Mouse (Mus musculus): ENCODE measurements around the gene Cald1. TPM values are rescaled to one million over a fixed set of nuclear protein-coding genes. Genes with fewer than 3 reads are reported as not detected.

Gene Cald1
- polyA plus RNA-seq, 1 experiment = 37.4 TPM

GRCm38 (mm10) chr6:34674897-34675296, 76.6 kb downstream of the Cald1 start:
- Histone ChIP-seq H3K4me3 (replicated peaks; ENCODE audit: extremely low read depth, low read depth, low read length) (no peak overlapping the region), H3K4me1 (ENCODE audit: control insufficient read depth, insufficient read depth, low read length) (no peaks in the 10 kb centered on the region)
- no peak for DNase-seq
- 82% methylated on average over 10 of the region's 10 CpGs for WGBS
- TF ChIP-seq CTCF (IDR thresholded peaks at IDR 0.05; ENCODE audit: insufficient read depth, low read length) = no peak
- no peak for TF ChIP-seq POLR2A (IDR thresholded peaks at IDR 0.05; ENCODE audit: borderline replicate concordance, extremely low read depth, low read depth, low read length)

DNA sequence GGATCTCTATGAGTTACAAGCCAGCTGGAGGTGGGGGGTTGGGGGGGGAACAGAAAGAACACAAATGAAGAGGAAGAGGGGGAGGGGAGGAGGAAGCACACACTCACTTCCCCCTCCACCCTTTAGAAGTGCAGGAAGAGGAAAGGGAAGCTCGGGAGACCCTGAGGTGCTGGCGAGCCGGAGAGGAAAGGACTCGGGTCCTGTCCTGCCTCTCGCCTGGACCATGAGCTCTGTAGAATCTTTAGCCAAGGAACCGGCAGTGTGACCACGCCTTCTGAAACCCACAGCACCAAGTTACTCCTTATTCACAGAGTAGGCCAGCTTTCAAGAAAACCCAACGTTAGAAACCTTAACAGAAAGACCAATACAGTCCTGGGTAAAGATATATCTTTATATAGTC, 83.8 kb downstream of the Cald1 start:
- WGBS = 33% methylated on average over 8 of the region's 8 CpGs
- Histone ChIP-seq H3K4me1 (ENCODE audit: control insufficient read depth, insufficient read depth, low read length) (peaks cover 5% of the 10 kb centered on the region), H3K4me3 (replicated peaks; ENCODE audit: extremely low read depth, low read depth, low read length) (no peak overlapping the region)
- TF ChIP-seq POLR2A (IDR thresholded peaks at IDR 0.05; ENCODE audit: borderline replicate concordance, extremely low read depth, low read depth, low read length) (no peak), CTCF (IDR thresholded peaks at IDR 0.05; ENCODE audit: insufficient read depth, low read length) (no peak)
- no peak for DNase-seq

DNA sequence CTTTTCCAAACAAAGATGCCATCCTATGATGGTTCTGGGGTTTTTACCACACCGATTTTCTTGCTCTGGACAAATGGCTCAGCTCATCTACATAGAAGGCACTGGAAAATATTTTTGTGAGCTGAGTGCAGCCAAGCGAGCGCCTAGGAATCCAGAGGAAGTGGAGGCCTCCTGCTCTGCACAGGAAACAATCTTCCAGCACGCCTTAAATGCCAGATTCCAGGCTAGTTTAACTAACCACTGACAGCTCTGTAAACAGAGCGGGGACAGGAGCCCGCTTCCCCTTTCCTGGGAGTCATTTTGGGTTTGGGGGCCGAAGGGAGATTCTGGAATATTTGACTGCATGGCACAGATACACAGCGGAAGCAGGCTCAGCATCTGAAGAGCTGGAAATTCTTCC, 86.6 kb downstream of the Cald1 start:
- TF ChIP-seq POLR2A (IDR thresholded peaks at IDR 0.05; ENCODE audit: borderline replicate concordance, extremely low read depth, low read depth, low read length) = no peak
- TF ChIP-seq CTCF (IDR thresholded peaks at IDR 0.05; ENCODE audit: insufficient read depth, low read length) = no peak
- H3K4me1 ChIP-seq (ENCODE audit: control insufficient read depth, insufficient read depth, low read length) = peaks cover 5% of the 10 kb centered on the region
- no peak for DNase-seq
- WGBS = 18% methylated on average over 8 of the region's 8 CpGs
- no peak overlapping the region for H3K4me3 ChIP-seq (replicated peaks; ENCODE audit: extremely low read depth, low read depth, low read length)

DNA sequence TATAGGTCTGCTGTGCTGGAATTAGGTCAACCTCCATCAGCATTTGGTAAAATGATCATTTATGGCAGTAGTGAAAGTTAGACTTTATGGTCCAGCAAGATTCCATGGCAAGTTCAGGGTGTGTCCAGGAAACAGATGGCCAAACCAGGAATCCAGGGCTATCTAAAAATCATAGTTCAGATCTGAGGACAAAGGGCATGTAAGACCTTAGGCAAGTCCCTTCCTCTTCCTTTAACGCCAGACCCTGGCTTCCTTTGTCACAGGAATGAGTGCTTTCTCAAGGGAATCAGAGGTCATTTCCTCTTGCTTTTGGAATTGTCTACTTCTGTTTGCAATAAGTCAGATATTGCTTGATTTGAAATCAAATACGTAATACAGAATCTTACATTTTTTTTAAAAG, 90.7 kb downstream of the Cald1 start:
- H3K4me3 ChIP-seq (replicated peaks; ENCODE audit: extremely low read depth, low read depth, low read length) = no peak overlapping the region
- WGBS = 43% methylated on average over 2 of the region's 2 CpGs
- TF ChIP-seq CTCF (IDR thresholded peaks at IDR 0.05; ENCODE audit: insufficient read depth, low read length) (no peak), POLR2A (IDR thresholded peaks at IDR 0.05; ENCODE audit: borderline replicate concordance, extremely low read depth, low read depth, low read length) (no peak)

GRCm38 (mm10) chr6:34691416-34691815, 93.1 kb downstream of the Cald1 start:
- H3K4me3 ChIP-seq (replicated peaks; ENCODE audit: extremely low read depth, low read depth, low read length) = no peak overlapping the region
- no peak for TF ChIP-seq POLR2A (IDR thresholded peaks at IDR 0.05; ENCODE audit: borderline replicate concordance, extremely low read depth, low read depth, low read length)
- no peak for TF ChIP-seq CTCF (IDR thresholded peaks at IDR 0.05; ENCODE audit: insufficient read depth, low read length)
- H3K4me1 ChIP-seq (ENCODE audit: control insufficient read depth, insufficient read depth, low read length) = no peaks in the 10 kb centered on the region; the same call in 1 of the 2 replicates
- no peak for DNase-seq
- WGBS = 69% methylated on average over 7 of the region's 7 CpGs

More for the DNA sequence above, 90.7 kb downstream of the Cald1 start:
- DNase-seq = no peak
- peaks cover 5% of the 10 kb centered on the region for H3K4me1 ChIP-seq (ENCODE audit: control insufficient read depth, insufficient read depth, low read length)

GRCm38 (mm10) chr6:34694096-34694495, 95.8 kb downstream of the Cald1 start:
- Histone ChIP-seq H3K4me3 (replicated peaks; ENCODE audit: extremely low read depth, low read depth, low read length) (no peak overlapping the region), H3K4me1 (ENCODE audit: control insufficient read depth, insufficient read depth, low read length) (no peaks in the 10 kb centered on the region)
- DNase-seq = no peak
- TF ChIP-seq CTCF (IDR thresholded peaks at IDR 0.05; ENCODE audit: insufficient read depth, low read length) = no peak
- 82% methylated on average over 4 of the region's 4 CpGs for WGBS

- Histone ChIP-seq H3K4me1 (ENCODE audit: control insufficient read depth, insufficient read depth, low read length) (no peaks in the 10 kb centered on the region), H3K4me3 (replicated peaks; ENCODE audit: extremely low read depth, low read depth, low read length) (no peak overlapping the region)
- no peak for DNase-seq
- WGBS = 75% methylated on average over 1 of the region's 1 CpGs
- TF ChIP-seq CTCF (IDR thresholded peaks at IDR 0.05; ENCODE audit: insufficient read depth, low read length) (no peak), POLR2A (IDR thresholded peaks at IDR 0.05; ENCODE audit: borderline replicate concordance, extremely low read depth, low read depth, low read length) (no peak)
Observed at GRCm38 (mm10) chr6:34703421-34704120, 105.3 kb downstream of the Cald1 start.

- no peak for TF ChIP-seq POLR2A (IDR thresholded peaks at IDR 0.05; ENCODE audit: borderline replicate concordance, extremely low read depth, low read depth, low read length)
- TF ChIP-seq CTCF (IDR thresholded peaks at IDR 0.05; ENCODE audit: insufficient read depth, low read length) = no peak
- 58% methylated on average over 2 of the region's 2 CpGs for WGBS
- Histone ChIP-seq H3K4me3 (replicated peaks; ENCODE audit: extremely low read depth, low read depth, low read length) (no peak overlapping the region), H3K4me1 (ENCODE audit: control insufficient read depth, insufficient read depth, low read length) (peaks cover 3% of the 10 kb centered on the region; the same call in 1 of the 2 replicates)
- DNase-seq = no peak
Observed at GRCm38 (mm10) chr6:34707521-34707920, 109.2 kb downstream of the Cald1 start.

- DNase-seq = no peak
- WGBS = 19% methylated on average over 13 of the region's 13 CpGs
- TF ChIP-seq POLR2A (IDR thresholded peaks at IDR 0.05; ENCODE audit: borderline replicate concordance, extremely low read depth, low read depth, low read length) (no peak), CTCF (IDR thresholded peaks at IDR 0.05; ENCODE audit: insufficient read depth, low read length) (no peak)
- Histone ChIP-seq H3K4me1 (ENCODE audit: control insufficient read depth, insufficient read depth, low read length) (peaks cover 8% of the 10 kb centered on the region), H3K4me3 (replicated peaks; ENCODE audit: extremely low read depth, low read depth, low read length) (no peak overlapping the region)
Observed at GRCm38 (mm10) chr6:34708650-34709265, 110.5 kb downstream of the Cald1 start.

- Histone ChIP-seq H3K4me1 (ENCODE audit: control insufficient read depth, insufficient read depth, low read length) (peaks cover 9% of the 10 kb centered on the region), H3K4me3 (replicated peaks; ENCODE audit: extremely low read depth, low read depth, low read length) (peak overlapping the region; percentile 69)
- TF ChIP-seq POLR2A (IDR thresholded peaks at IDR 0.05; ENCODE audit: borderline replicate concordance, extremely low read depth, low read depth, low read length) (peak; percentile 78; the same call in 1 of the 2 replicates), CTCF (IDR thresholded peaks at IDR 0.05; ENCODE audit: insufficient read depth, low read length) (no peak)
- peak; percentile 48 for DNase-seq
- WGBS = 8% methylated on average over 11 of the region's 11 CpGs
Observed at GRCm38 (mm10) chr6:34709289-34709688, 111.0 kb downstream of the Cald1 start.

Data from lung, adult 2 months (tissue).